Mouse (Mus musculus) CD4-positive, CD25-positive, alpha-beta regulatory T cell, adult 4 months (primary cell): ENCODE data around the gene Ccdc57. TPM values are rescaled to one million over a fixed set of nuclear protein-coding genes. Genes with fewer than 3 reads are reported as not detected.
A peak's percentile ranks its signal among the peaks of the same experiment; 100 is the strongest.
"Not testable (repeated sequence)": the region's sequence is repeated elsewhere in the genome, so short reads cannot be mapped to it uniquely, and the experiment has no call there.

ENCODE experiments used
- ATAC-seq: one replicate; pipeline ENCODE4 v1.8.0; 2017
- polyA plus RNA-seq, 2 experiments: library from polyadenylated mRNA; unstranded; fragments of 100-300 nt; shearing (Covaris generic); gene quantifications; one replicate each; pipeline ENCODE4 v1.2.1; 2017

Gene Ccdc57
- polyA plus RNA-seq, 2 experiments from 2014 or later, result 0.12 to 1.1 TPM

GRCm38 (mm10) chr11:120784064-120784791 lies 148.4 kb downstream of the Ccdc57 start, which contains the start of the genes Rfng and Gps1:
Gene Rfng (minus strand): TSS chr11:120784207.
Gene Gps1 (plus strand): TSS chr11:120784272.
- peak; percentile 96 for ATAC-seq

GRCm38 (mm10) chr11:120783426-120784063 lies 149.1 kb downstream of the Ccdc57 start:
- peak; percentile 36 for ATAC-seq

GRCm38 (mm10) chr11:120781361-120781760 lies 151.3 kb downstream of the Ccdc57 start:
- not testable (repeated sequence) for ATAC-seq

GRCm38 (mm10) chr11:120779876-120780275 lies 152.8 kb downstream of the Ccdc57 start:
- ATAC-seq, result no peak

GRCm38 (mm10) chr11:120777123-120777522 lies 155.5 kb downstream of the Ccdc57 start:
- ATAC-seq, result no peak

Other genes with a start within 250 kb of the Ccdc57 start
- gene Cenpx, start 219.1 kb downstream of the Ccdc57 start, polyA plus RNA-seq, result 100 to 1,000 TPM; 152 to 156 TPM
- gene Lrrc45, start 218.9 kb downstream of the Ccdc57 start, polyA plus RNA-seq, result 10 to 100 TPM; 26.8 to 34.4 TPM
- not detected for gene Rac3, start 211.4 kb downstream of the Ccdc57 start, polyA plus RNA-seq
- gene Dcxr, start 205.6 kb downstream of the Ccdc57 start, polyA plus RNA-seq, result 10 to 100 TPM; 15.1 to 17.4 TPM
- gene Cbr2, start 200.8 kb downstream of the Ccdc57 start, polyA plus RNA-seq, result not detected
- gene Hmga1b, start 170.1 kb downstream of the Ccdc57 start, polyA plus RNA-seq, result 10 to 100 TPM in 1 of 2 experiments, 1 to 10 TPM in 1; 3.6 to 24.6 TPM
- gene Rfng, start 148.7 kb downstream of the Ccdc57 start, polyA plus RNA-seq, result 1 to 10 TPM; 2.8 to 4.1 TPM
- gene Gps1, start 148.6 kb downstream of the Ccdc57 start, polyA plus RNA-seq, result 100 to 1,000 TPM; 126 to 160 TPM
- gene Dus1l, start 136.5 kb downstream of the Ccdc57 start, polyA plus RNA-seq, result 10 to 100 TPM; 31.4 to 35.3 TPM
- gene Fasn, start 108.3 kb downstream of the Ccdc57 start, polyA plus RNA-seq, result 10 to 100 TPM; 24.1 to 34.8 TPM
- gene Slc16a3, start 15.6 kb upstream of the Ccdc57 start, polyA plus RNA-seq, result 1 to 10 TPM; 3.5 to 5.3 TPM
- 10 to 100 TPM; 50.4 to 78.2 TPM for gene Csnk1d, start 58.5 kb upstream of the Ccdc57 start, polyA plus RNA-seq
- 10 to 100 TPM; 79.5 to 90.2 TPM for gene Cd7, start 106.5 kb upstream of the Ccdc57 start, polyA plus RNA-seq
- gene Sectm1b, start 130.7 kb upstream of the Ccdc57 start, polyA plus RNA-seq, result not detected
- gene Sectm1a, start 148.3 kb upstream of the Ccdc57 start, polyA plus RNA-seq, result not detected
- not detected for gene Tex19.2, start 185.8 kb upstream of the Ccdc57 start, polyA plus RNA-seq
- gene Tex19.1, start 213.3 kb upstream of the Ccdc57 start, polyA plus RNA-seq, result under 1 TPM in 1 of 2 experiments, not detected in 1; 0.24 TPM
- not detected for gene Uts2r, start 227.4 kb upstream of the Ccdc57 start, polyA plus RNA-seq